Mouse (Mus musculus) liver, embryonic 12.5 days (tissue): ENCODE results near the gene Kcnj5. TPM values are rescaled to one million over a fixed set of nuclear protein-coding genes. Genes with fewer than 3 reads are reported as not detected.

ENCODE experiments used
- ATAC-seq: fragments of 200-750 bp; cut with Nextera tagmentation; 2 replicates; pipeline ENCODE4 v1.8.0; 2017; ENCODE audit warnings: moderate number of reproducible peaks, mild to moderate bottlenecking, moderate library complexity
- H3K27ac ChIP-seq: fragments of 300-500 bp; sonication (generic); 2 replicates; pipeline ENCODE4 v1.5.1; 2016; ENCODE audit warnings: mild to moderate bottlenecking
- H3K27me3 ChIP-seq: fragments of 300-500 bp; sonication (generic); replicated peaks from 2 replicates; pipeline ENCODE4 v1.6.1; 2016; ENCODE audit warnings: mild to moderate bottlenecking, moderate library complexity
- H3K36me3 ChIP-seq: fragments of 300-500 bp; sonication (generic); 2 replicates; pipeline ENCODE4 v1.6.1; 2016; ENCODE audit warnings: mild to moderate bottlenecking, moderate library complexity
- H3K4me1 ChIP-seq: fragments of 300-500 bp; sonication (generic); 2 replicates; pipeline ENCODE4 v1.6.1; 2016
- H3K4me2 ChIP-seq: fragments of 300-500 bp; sonication (generic); 2 replicates; pipeline ENCODE4 v1.6.1; 2016; ENCODE audit warnings: mild to moderate bottlenecking, moderate library complexity
- H3K4me3 ChIP-seq: fragments of 300-500 bp; sonication (generic); 2 replicates; pipeline ENCODE4 v1.5.1; 2016; ENCODE audit warnings: mild to moderate bottlenecking, moderate library complexity
- H3K9ac ChIP-seq: fragments of 300-500 bp; sonication (generic); 2 replicates; pipeline ENCODE4 v1.6.1; 2016; ENCODE audit warnings: mild to moderate bottlenecking, moderate library complexity
- H3K9me3 ChIP-seq: fragments of 300-500 bp; sonication (generic); replicated peaks from 2 replicates; pipeline ENCODE4 v1.6.1; 2016; ENCODE audit warnings: mild to moderate bottlenecking, moderate library complexity
- WGBS: fragments of 180-500 bp; shearing (Covaris S2); methylation state at CpG from one replicate; pipeline ENCODE4 v1.1.7; 2016; ENCODE audit not compliant: insufficient replicate concordance; 5-methylcytosine and 5-hydroxymethylcytosine counted together
- polyA plus RNA-seq: library from polyadenylated mRNA; unstranded; fragments of >200 nt; fragmentation: Nextera tagmentation; extraction: Ambion mirVana; gene quantifications from 2 replicates; pipeline ENCODE4 v1.2.1, GENCODE M21; 2016

Kcnj5 gene
- polyA plus RNA-seq, 1 experiment from 2014 or later: 3.2 TPM

DNA sequence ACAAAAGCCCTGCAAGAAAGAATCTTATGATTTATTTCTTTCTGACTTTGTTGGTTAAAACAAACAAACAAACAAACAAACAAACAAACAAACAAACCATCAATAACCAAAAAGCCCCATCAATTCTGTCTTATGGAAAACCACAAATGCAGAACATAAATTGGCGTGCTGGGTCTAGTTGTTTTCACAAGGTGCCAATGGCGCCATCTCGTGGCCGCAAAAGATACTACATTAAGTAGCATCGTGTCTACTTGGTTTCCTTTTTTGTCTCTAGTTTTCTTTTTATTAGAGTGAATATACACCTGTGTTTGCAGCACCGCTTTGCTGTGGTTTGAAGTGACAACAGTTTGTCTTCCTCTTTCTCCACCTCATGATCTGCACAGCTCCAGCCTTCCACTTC, 6.2 kb upstream of the Kcnj5 start:
- Histone ChIP-seq H3K4me1 (no peaks in the 10 kb centered on the region), H3K9me3 (no peaks in the 10 kb centered on the region), H3K27me3 (peaks cover 23% of the 10 kb centered on the region), H3K4me2 (no peak overlapping the region), H3K9ac (no peak overlapping the region), H3K36me3 (no peaks in the 10 kb centered on the region), H3K27ac (no peak overlapping the region), H3K4me3 (no peak overlapping the region)
- WGBS: 3% methylated on average over 6 of the region's 6 CpGs
- no peak for ATAC-seq

DNA sequence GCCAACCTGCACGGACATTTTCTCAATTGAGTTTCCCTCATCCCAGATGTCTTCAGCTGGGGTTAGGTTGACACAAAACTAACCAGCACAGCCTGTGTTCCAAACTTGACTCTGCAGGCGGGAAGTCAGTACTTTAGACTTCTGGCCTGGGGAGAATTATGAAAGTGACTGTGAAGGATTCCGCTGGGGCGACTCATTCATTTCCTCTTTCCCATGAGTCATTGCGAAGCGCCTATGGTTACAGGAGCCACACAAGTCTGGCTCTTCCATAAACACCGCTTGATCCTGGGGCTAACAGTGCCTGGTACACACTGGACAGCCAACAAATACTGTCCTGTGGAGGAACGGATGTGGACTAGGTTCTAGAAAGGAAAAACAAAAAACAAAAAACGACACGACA, 5.2 kb upstream of the Kcnj5 start:
- Histone ChIP-seq H3K4me1 (peaks cover 6% of the 10 kb centered on the region), H3K27ac (no peak overlapping the region), H3K4me3 (no peak overlapping the region), H3K36me3 (no peaks in the 10 kb centered on the region), H3K9ac (no peak overlapping the region), H3K27me3 (peaks cover 33% of the 10 kb centered on the region), H3K4me2 (no peak overlapping the region), H3K9me3 (no peaks in the 10 kb centered on the region)
- 59% methylated on average over 10 of the region's 10 CpGs for WGBS
- no peak for ATAC-seq

DNA sequence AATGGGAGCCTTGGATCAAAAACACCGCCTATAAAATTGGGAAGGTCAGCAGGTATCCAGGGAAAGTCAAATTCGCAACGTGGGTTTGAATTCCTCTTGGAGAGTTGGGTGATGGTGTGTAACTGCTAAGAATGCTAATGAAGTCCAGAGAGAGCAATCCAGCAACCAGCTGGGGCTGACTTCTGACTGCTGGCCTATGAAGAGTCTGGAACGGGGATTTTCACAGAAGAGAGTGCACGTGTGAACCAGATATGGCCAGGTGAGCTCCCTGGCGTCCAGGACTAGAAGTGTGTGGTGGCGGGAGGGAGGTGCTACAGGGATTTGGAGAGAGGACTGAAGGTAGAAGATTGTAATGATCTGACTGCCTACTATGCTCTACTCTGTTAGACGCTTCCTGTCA, 3.9 kb upstream of the Kcnj5 start:
- Histone ChIP-seq H3K9me3 (no peaks in the 10 kb centered on the region), H3K27me3 (peaks cover 46% of the 10 kb centered on the region)
- WGBS: 66% methylated on average over 8 of the region's 8 CpGs

DNA sequence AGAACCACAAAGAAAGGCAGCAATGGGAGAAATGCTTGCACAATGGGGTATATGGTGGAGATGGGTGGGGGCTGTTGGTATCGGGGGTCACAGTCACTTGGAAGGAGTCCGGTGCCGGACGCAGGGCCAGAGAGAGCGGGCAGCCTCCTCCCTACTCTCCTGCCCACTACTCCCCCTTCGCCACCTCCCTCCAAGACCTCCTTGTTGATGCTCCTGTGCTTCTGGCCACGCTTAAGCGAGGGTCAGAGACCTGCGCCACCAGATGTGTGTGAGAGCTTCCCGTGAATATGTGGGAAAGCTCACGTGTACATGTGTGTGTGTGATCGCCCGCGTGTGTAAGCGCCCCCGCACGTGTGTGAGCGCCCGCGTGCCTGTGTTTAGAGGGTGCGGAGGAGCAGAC, 339 bp upstream of the Kcnj5 start:
- H3K9me3 ChIP-seq: no peaks in the 10 kb centered on the region
- H3K27ac ChIP-seq: no peak overlapping the region
- peaks cover 61% of the 10 kb centered on the region for H3K27me3 ChIP-seq
- peak overlapping the region; percentile 17; the same call in 1 of the 2 replicates for H3K9ac ChIP-seq
- 8% methylated on average over 19 of the region's 21 CpGs for WGBS
- peak; percentile 4; the same call in 1 of the 2 replicates for ATAC-seq
- no peaks in the 10 kb centered on the region for H3K36me3 ChIP-seq
- H3K4me2 ChIP-seq: peak overlapping the region; percentile 69
- H3K4me1 ChIP-seq: peaks cover 41% of the 10 kb centered on the region
- peak overlapping the region; percentile 48 for H3K4me3 ChIP-seq

More for the DNA sequence above, 3.9 kb upstream of the Kcnj5 start:
- ATAC-seq: no peak
- Histone ChIP-seq H3K4me2 (no peak overlapping the region), H3K27ac (no peak overlapping the region), H3K36me3 (no peaks in the 10 kb centered on the region), H3K9ac (no peak overlapping the region), H3K4me3 (no peak overlapping the region), H3K4me1 (peaks cover 19% of the 10 kb centered on the region)

DNA sequence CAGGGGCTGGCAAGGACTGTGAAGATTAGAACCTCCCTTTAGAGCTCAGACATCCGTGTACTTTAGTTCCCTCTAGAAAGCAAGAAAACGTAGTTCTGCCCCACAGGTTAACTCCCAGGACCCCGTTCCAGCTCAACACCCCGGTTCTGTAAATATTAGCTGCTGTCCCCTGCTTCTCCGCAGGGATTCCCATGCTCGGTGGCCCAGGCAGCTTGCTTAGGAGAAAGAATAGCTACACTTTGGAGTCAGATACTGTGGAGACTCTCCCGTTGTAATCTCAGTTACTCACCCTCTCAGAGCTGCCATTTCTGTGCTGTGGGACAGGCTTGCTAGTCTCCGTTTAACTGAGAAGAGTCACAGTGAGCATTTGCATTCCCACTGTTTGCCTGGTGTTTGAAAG, 1.2 kb downstream of the Kcnj5 start:
- WGBS: 26% methylated on average over 8 of the region's 8 CpGs
- no peak for ATAC-seq
- Histone ChIP-seq H3K4me1 (peaks cover 41% of the 10 kb centered on the region), H3K27me3 (peaks cover 58% of the 10 kb centered on the region), H3K36me3 (no peaks in the 10 kb centered on the region), H3K4me3 (peak overlapping the region; percentile 48), H3K27ac (no peak overlapping the region), H3K4me2 (peak overlapping the region; percentile 69), H3K9me3 (no peaks in the 10 kb centered on the region), H3K9ac (no peak overlapping the region)

DNA sequence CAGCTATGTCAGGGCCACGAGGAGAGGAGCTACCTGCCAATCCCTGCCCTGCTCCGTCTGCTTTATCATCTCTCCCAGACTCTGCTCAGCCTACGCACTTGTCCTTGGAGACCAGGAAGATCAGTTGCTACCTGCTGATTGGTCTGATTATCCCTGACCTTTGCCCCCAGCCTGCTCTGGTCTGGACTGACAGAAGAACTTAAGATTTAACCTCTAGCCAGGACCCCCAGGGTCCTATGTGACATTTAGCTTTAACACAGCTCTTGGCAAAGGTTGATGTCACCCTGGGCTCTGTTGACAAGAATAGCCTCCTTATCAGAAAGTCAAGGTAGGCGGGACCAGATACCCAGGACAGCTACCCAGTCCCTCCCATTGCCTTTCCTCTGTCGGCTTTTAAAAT, 3.3 kb downstream of the Kcnj5 start:
- Histone ChIP-seq H3K4me2 (peak overlapping the region; percentile 69), H3K36me3 (no peaks in the 10 kb centered on the region), H3K9ac (no peak overlapping the region), H3K4me3 (no peak overlapping the region), H3K9me3 (no peaks in the 10 kb centered on the region), H3K27ac (no peak overlapping the region), H3K4me1 (peaks cover 50% of the 10 kb centered on the region), H3K27me3 (peaks cover 43% of the 10 kb centered on the region)
- peak; percentile 63 for ATAC-seq
- WGBS: 5% methylated on average over 5 of the region's 5 CpGs

DNA sequence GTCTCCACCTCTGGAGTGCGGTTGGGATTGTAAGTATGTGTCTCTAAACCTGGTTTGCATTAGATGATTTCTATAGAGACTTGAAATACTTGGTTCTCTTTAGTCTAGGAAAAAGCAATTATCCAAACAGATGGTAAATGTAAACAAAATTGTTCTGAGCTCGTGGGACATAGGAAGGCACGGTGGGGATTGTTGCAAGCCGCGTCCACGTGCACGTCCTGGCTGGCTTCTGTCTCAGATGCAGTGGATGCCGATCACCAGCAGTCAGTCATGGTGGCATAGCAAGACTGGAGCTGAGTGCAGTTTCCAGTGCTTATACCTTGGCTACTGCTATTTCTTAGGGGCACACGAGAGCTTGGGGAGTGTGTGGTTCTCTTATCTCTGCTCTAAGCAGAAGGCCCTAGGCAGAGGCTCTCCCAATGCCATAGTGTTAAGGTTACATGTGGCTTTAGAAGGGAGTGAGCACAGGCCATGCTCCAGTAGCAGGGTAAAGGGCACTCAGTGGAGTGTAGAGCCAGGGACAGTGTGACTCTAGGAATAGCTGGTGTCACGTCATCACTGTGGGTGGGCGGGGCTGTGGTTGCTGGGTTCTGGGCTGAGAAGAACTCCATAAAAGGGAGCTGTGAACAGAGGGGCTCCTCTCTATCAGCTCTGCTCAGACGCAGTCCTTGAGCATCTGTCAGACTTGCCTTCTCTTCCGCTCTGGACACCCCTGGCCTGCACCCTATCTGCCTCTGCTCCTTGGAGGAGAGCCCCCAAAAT, 8.6 kb downstream of the Kcnj5 start:
- ATAC-seq: peak; percentile 82
- 61% methylated on average over 13 of the region's 13 CpGs for WGBS
- H3K27ac ChIP-seq: no peak overlapping the region

DNA sequence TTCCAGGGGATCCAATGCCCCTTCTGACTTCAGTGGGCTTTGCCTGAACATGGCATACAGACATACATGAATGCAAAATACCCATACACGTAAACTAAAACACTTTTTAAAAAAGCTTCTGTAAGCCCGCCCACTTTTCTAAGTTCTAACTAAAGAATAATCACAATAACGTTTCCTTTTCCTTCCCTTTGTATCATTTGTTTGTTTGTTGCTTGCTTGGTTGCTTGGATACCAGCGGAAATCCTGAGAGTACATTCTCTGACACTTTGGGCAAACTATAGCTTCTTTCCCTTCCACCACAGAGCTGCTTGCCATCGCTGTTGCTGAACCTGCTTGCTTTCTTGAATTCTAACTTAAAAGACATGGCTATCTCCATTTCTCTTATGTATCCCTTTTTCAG, 13.0 kb downstream of the Kcnj5 start:
- H3K4me1 ChIP-seq: peaks cover 31% of the 10 kb centered on the region
- H3K9me3 ChIP-seq: no peaks in the 10 kb centered on the region
- no peak overlapping the region for H3K9ac ChIP-seq
- H3K4me3 ChIP-seq: no peak overlapping the region
- no peak overlapping the region for H3K27ac ChIP-seq
- H3K4me2 ChIP-seq: no peak overlapping the region
- H3K36me3 ChIP-seq: no peaks in the 10 kb centered on the region
- ATAC-seq: no peak
- WGBS: 62% methylated on average over 5 of the region's 5 CpGs
- no peaks in the 10 kb centered on the region for H3K27me3 ChIP-seq

More for the DNA sequence above, 8.6 kb downstream of the Kcnj5 start:
- Histone ChIP-seq H3K4me2 (no peak overlapping the region), H3K4me3 (no peak overlapping the region), H3K9me3 (no peaks in the 10 kb centered on the region), H3K27me3 (no peaks in the 10 kb centered on the region), H3K36me3 (no peaks in the 10 kb centered on the region), H3K4me1 (peaks cover 26% of the 10 kb centered on the region), H3K9ac (no peak overlapping the region)

DNA sequence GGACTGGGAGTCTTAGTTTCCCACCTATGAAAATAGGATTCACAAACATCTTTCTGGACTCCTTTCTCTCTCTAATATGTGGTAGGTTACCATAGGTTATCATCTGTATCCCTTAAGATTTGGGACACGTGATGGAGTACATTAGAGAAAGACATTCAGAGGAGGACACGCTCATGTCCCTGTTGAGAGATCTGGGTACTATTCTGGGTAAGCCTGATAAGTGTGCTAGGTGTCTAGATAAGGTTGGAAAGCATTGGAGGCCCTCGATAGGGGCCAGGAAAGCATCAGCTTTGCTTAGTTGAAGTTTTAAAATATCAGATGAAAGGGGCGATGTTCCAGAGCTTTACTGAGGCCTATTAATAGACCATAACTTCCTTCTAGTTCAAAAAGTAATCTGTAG, 15.4 kb downstream of the Kcnj5 start:
- H3K4me3 ChIP-seq: no peak overlapping the region
- no peak overlapping the region; the same call in 1 of the 2 replicates for H3K4me2 ChIP-seq
- H3K27ac ChIP-seq: no peak overlapping the region
- H3K36me3 ChIP-seq: no peaks in the 10 kb centered on the region
- no peaks in the 10 kb centered on the region for H3K27me3 ChIP-seq
- H3K9ac ChIP-seq: no peak overlapping the region
- 39% methylated on average over 4 of the region's 4 CpGs for WGBS
- H3K9me3 ChIP-seq: no peaks in the 10 kb centered on the region
- ATAC-seq: peak; percentile 71
- peaks cover 17% of the 10 kb centered on the region for H3K4me1 ChIP-seq

DNA sequence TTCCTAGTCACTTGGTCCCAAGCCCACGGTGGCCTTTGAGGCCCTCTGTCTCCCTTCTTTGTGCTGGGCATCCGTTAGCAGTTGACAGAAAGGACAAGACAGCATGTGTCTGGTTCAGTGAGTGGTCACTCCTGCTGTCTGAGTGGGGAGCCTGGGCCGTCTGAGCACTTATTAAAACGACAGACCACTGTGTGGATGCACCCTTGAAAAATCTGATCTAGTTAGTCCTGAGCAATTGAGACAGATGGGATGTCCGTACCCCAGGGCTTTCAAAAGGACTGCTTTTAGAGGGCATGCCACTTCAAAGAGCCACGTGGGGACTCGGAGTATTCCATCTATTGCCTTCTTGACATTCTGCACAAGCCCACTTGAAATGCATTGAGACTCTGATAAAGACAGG, 20.5 kb downstream of the Kcnj5 start:
- H3K27ac ChIP-seq: no peak overlapping the region
- 59% methylated on average over 7 of the region's 7 CpGs for WGBS
- no peak for ATAC-seq
- H3K36me3 ChIP-seq: no peaks in the 10 kb centered on the region
- no peak overlapping the region for H3K9ac ChIP-seq
- H3K9me3 ChIP-seq: no peaks in the 10 kb centered on the region
- no peak overlapping the region for H3K4me3 ChIP-seq
- no peak overlapping the region for H3K4me2 ChIP-seq
- H3K27me3 ChIP-seq: no peaks in the 10 kb centered on the region
- H3K4me1 ChIP-seq: peaks cover 7% of the 10 kb centered on the region

DNA sequence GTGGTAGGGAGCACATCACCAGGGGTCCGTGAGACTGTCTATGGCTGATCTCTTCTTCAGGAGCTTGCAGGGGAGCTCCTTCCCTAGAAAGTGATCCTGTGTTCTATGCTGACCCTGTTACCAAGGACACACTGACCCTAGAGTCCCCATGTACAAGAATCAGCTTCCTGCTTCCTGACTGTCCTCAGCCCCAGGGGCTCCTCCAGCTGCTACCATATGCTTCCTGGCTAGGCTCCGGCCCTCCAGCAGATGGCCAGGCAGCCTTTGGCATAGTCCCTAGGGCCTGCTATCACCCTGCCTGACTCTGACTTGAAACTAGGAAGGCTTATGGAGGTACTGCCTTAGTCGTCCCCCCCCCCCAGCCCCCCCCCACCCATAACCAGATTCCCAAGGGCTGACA, 24.0 kb downstream of the Kcnj5 start:
- Histone ChIP-seq H3K4me3 (no peak overlapping the region), H3K27me3 (no peaks in the 10 kb centered on the region), H3K4me2 (no peak overlapping the region), H3K27ac (no peak overlapping the region), H3K9me3 (no peaks in the 10 kb centered on the region), H3K9ac (no peak overlapping the region), H3K4me1 (no peaks in the 10 kb centered on the region), H3K36me3 (no peaks in the 10 kb centered on the region)
- ATAC-seq: no peak
- WGBS: 49% methylated on average over 3 of the region's 3 CpGs

DNA sequence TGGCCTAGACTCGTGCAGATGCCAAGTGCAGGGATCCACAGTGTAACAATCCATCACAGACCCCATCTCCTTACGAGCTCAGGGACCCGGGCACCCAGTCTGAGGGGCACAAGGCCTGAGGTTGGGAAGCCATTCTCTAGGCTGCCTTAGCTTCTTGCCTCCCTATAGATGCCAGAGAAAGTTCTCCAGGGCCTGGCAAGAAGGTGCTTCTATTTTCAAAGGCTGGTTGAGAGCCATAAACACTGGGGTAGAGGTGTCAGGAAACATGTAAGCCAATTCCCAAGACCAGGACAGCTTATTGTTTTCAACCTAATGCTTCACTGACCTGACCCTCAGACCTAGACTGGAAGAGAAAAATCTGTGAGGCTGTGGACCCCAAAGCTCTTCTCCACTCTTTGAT, 28.2 kb downstream of the Kcnj5 start:
- H3K36me3 ChIP-seq: no peaks in the 10 kb centered on the region
- 83% methylated on average over 3 of the region's 3 CpGs for WGBS
- ATAC-seq: no peak
- no peaks in the 10 kb centered on the region for H3K4me1 ChIP-seq
- no peaks in the 10 kb centered on the region for H3K27me3 ChIP-seq
- H3K9me3 ChIP-seq: no peaks in the 10 kb centered on the region
- no peak overlapping the region for H3K4me2 ChIP-seq
- no peak overlapping the region for H3K4me3 ChIP-seq
- H3K27ac ChIP-seq: no peak overlapping the region
- no peak overlapping the region for H3K9ac ChIP-seq

DNA sequence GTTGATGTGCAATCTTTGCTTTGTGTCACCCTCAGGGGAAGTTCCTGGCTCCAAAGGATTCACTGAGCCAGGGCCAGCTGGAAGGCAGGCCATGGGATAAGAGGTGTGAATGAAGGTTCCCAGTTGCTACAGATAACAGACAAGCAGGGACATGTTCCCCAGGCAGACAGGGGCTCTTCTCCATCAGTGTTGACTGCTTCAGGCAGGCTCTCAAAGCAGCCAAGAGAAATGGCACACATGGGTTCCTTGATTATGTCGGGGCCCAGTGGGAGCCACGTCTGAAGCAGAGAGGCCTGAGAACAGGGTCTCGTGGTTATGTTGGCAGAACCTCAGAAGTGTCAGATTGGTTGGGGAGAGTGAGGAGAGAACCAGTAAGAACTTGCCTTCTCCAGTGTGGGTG, 30.1 kb downstream of the Kcnj5 start:
- Histone ChIP-seq H3K4me3 (no peak overlapping the region), H3K4me1 (no peaks in the 10 kb centered on the region), H3K27ac (no peak overlapping the region), H3K4me2 (no peak overlapping the region), H3K9ac (no peak overlapping the region), H3K9me3 (no peaks in the 10 kb centered on the region), H3K27me3 (no peaks in the 10 kb centered on the region), H3K36me3 (no peaks in the 10 kb centered on the region)
- 50% methylated on average over 3 of the region's 3 CpGs for WGBS
- ATAC-seq: no peak
